Comparison of ENCODE assay signal across 12 mouse cellular contexts in genomic region chr4:94554955-94555494, GRCm38 (mm10). TPM values are rescaled to one million over a fixed set of nuclear protein-coding genes. Genes with fewer than 3 reads are reported as not detected.
DNase-seq lines count a peak whose midpoint lies in the region; ATAC-seq and TF ChIP-seq lines count a peak whose summit lies in the region.
"Had no signal": no experiment of that assay in that cellular context is flagged by ENCODE, and none has a peak within 500 bp of the region (broad histone marks: within the 10 kb centered on the region; RNA-seq: fewer than 3 reads in every experiment).

No protein-coding gene starts in this region.

- no peak overlapping the region for H3K27ac ChIP-seq in kidney, embryonic 16.5 days (ENCODE audit: low read length)
- H3K27ac ChIP-seq in hindbrain, postnatal 0 days: no peak overlapping the region
- H3K27ac ChIP-seq in midbrain, embryonic 16.5 days (ENCODE audit: low read length): no peak overlapping the region

- no peak for DNase-seq in kidney, adult 18-20 months
- peak; percentile 12 for DNase-seq in c-Kit-negative CD71-positive TER-119-positive erythroid progenitor cells, embryonic 14.5 days (ENCODE audit: low read depth, low spot score)
- DNase-seq in hindbrain, postnatal 0 days (ENCODE audit: low spot score): no peak
- DNase-seq in frontal cortex, postnatal 25 days (ENCODE audit: low spot score in 2 of 2): no peak
- DNase-seq in adrenal gland, postnatal 36 days: no peak
- DNase-seq in spleen, postnatal 10 days (ENCODE audit: low spot score in 2 of 2): no peak
- DNase-seq: cerebellum, postnatal 25 days; thymus, postnatal 25 days had no signal

- H3K4me1 ChIP-seq in kidney, embryonic 16.5 days (ENCODE audit: insufficient read depth, low read length): peaks cover 14% of the 10 kb centered on the region
- peaks cover 3% of the 10 kb centered on the region; the same call in 1 of the 2 replicates for H3K4me1 ChIP-seq in hindbrain, postnatal 0 days (ENCODE audit: insufficient read depth, low read length)
- H3K4me1 ChIP-seq in midbrain, embryonic 16.5 days (ENCODE audit: control insufficient read depth, insufficient read depth, low read length): peaks cover 16% of the 10 kb centered on the region

- H3K9me3 ChIP-seq in kidney, embryonic 16.5 days (ENCODE audit: low read length): no peaks in the 10 kb centered on the region
- no peaks in the 10 kb centered on the region for H3K9me3 ChIP-seq in hindbrain, postnatal 0 days (ENCODE audit: low read length)
- H3K9me3 ChIP-seq in midbrain, embryonic 16.5 days (replicated peaks; ENCODE audit: control insufficient read depth, low read length, poor library complexity, severe bottlenecking): no peaks in the 10 kb centered on the region

- no peak overlapping the region; the same call in 1 of the 2 replicates for H3K4me3 ChIP-seq in kidney, embryonic 16.5 days (ENCODE audit: low read length)
- H3K4me3 ChIP-seq in hindbrain, postnatal 0 days (ENCODE audit: low read length): no peak overlapping the region
- no peak overlapping the region for H3K4me3 ChIP-seq in midbrain, embryonic 16.5 days (ENCODE audit: low read depth, low read length)

- WGBS in kidney, embryonic 16.5 days: 90% methylated on average over 5 of the region's 5 CpGs
- 95% methylated on average over 5 of the region's 5 CpGs for WGBS in hindbrain, postnatal 0 days
- 90% methylated on average over 5 of the region's 5 CpGs for WGBS in midbrain, embryonic 16.5 days

- no peak for ATAC-seq in kidney, embryonic 16.5 days (ENCODE audit: low FRiP score, low TSS enrichment)
- ATAC-seq in hindbrain, postnatal 0 days: no peak
- ATAC-seq in midbrain, embryonic 16.5 days: no peak

- peak overlapping the region; percentile 86; the same call in 1 of the 2 replicates for H3K4me2 ChIP-seq in kidney, embryonic 16.5 days (replicated peaks; ENCODE audit: low read depth, low read length)
- H3K4me2 ChIP-seq in hindbrain, postnatal 0 days (ENCODE audit: low read depth, low read length): peak overlapping the region; percentile 71
- peak overlapping the region; percentile 86 for H3K4me2 ChIP-seq in midbrain, embryonic 16.5 days (ENCODE audit: low read length)

- H3K9ac ChIP-seq in kidney, embryonic 16.5 days (replicated peaks; ENCODE audit: low read length): no peak overlapping the region
- no peak overlapping the region for H3K9ac ChIP-seq in hindbrain, postnatal 0 days (replicated peaks; ENCODE audit: low read length)
- H3K9ac ChIP-seq in midbrain, embryonic 16.5 days (ENCODE audit: low read depth, low read length): no peak overlapping the region

- H3K36me3 ChIP-seq in kidney, embryonic 16.5 days (ENCODE audit: insufficient read depth, low read length): no peaks in the 10 kb centered on the region
- no peaks in the 10 kb centered on the region for H3K36me3 ChIP-seq in hindbrain, postnatal 0 days (ENCODE audit: insufficient read depth, low read length)
- no peaks in the 10 kb centered on the region for H3K36me3 ChIP-seq in midbrain, embryonic 16.5 days (ENCODE audit: control insufficient read depth, insufficient read depth, low read length)

- no peaks in the 10 kb centered on the region for H3K27me3 ChIP-seq in kidney, embryonic 16.5 days (ENCODE audit: insufficient read depth, low read length)
- H3K27me3 ChIP-seq in hindbrain, postnatal 0 days (ENCODE audit: insufficient read depth, low read length): no peaks in the 10 kb centered on the region
- H3K27me3 ChIP-seq in midbrain, embryonic 16.5 days (ENCODE audit: control insufficient read depth, insufficient read depth, low read depth, low read length): no peaks in the 10 kb centered on the region

- no peak for TF ChIP-seq CTCF in hindbrain, postnatal 0 days (IDR thresholded peaks at IDR 0.05; ENCODE audit: low read depth)

RNA-seq across cellular contexts. Expression of gene Gm10306, which starts 1.3 kb away (rescaled TPM):
- not detected in 2 replicates for polyA plus RNA-seq in kidney, embryonic 16.5 days (2015; fragmentation: Nextera tagmentation; extraction: Ambion mirVana)
- total RNA-seq in hindbrain, postnatal 0 days (2014; rRNA removed): not detected in 2 replicates
- 0.45 TPM in 1 of 2 replicates, not detected in the other for polyA plus RNA-seq in hindbrain, postnatal 0 days (2015; fragmentation: Nextera tagmentation; extraction: Ambion mirVana)
- polyA plus RNA-seq in midbrain, embryonic 16.5 days (2015; fragmentation: Nextera tagmentation; extraction: Ambion mirVana): 0.45 TPM in 1 of 2 replicates, not detected in the other
- total RNA-seq in adrenal gland, postnatal 36 days (2021): not detected
- total RNA-seq: left cerebral cortex, adult 8-10 months; neutrophil, adult 5-6 weeks had no signal

RNA-seq across cellular contexts. Expression of gene Caap1, which starts 1.6 kb away (rescaled TPM):
- 16.5 and 19.6 TPM in 2 replicates for polyA plus RNA-seq in kidney, embryonic 16.5 days (2015; fragmentation: Nextera tagmentation; extraction: Ambion mirVana)
- total RNA-seq in hindbrain, postnatal 0 days (2014; rRNA removed): 8.5 and 9.4 TPM in 2 replicates
- 10.3 and 11.0 TPM in 2 replicates for polyA plus RNA-seq in hindbrain, postnatal 0 days (2015; fragmentation: Nextera tagmentation; extraction: Ambion mirVana)
- polyA plus RNA-seq in midbrain, embryonic 16.5 days (2015; fragmentation: Nextera tagmentation; extraction: Ambion mirVana): 15.6 and 18.1 TPM in 2 replicates
- total RNA-seq in adrenal gland, postnatal 36 days (2021): 10 to 100 TPM in 1 of 2 experiments, 1 to 10 TPM in 1; 9.8 to 10.7 TPM

RNA-seq across cellular contexts. Expression of gene Plaa, which starts 48.0 kb away (rescaled TPM):
- polyA plus RNA-seq in kidney, embryonic 16.5 days (2015; fragmentation: Nextera tagmentation; extraction: Ambion mirVana): 70.9 and 73.9 TPM in 2 replicates
- 57.7 and 64.7 TPM in 2 replicates for total RNA-seq in hindbrain, postnatal 0 days (2014; rRNA removed)
- polyA plus RNA-seq in hindbrain, postnatal 0 days (2015; fragmentation: Nextera tagmentation; extraction: Ambion mirVana): 64.7 and 70.0 TPM in 2 replicates
- polyA plus RNA-seq in midbrain, embryonic 16.5 days (2015; fragmentation: Nextera tagmentation; extraction: Ambion mirVana): 68.5 and 77.3 TPM in 2 replicates
- 10 to 100 TPM; 65.9 to 68.6 TPM for total RNA-seq in adrenal gland, postnatal 36 days (2021)

RNA-seq across cellular contexts. Expression of gene Ift74, which starts 59.3 kb away (rescaled TPM):
- polyA plus RNA-seq in kidney, embryonic 16.5 days (2015; fragmentation: Nextera tagmentation; extraction: Ambion mirVana): 37.2 and 39.6 TPM in 2 replicates
- total RNA-seq in hindbrain, postnatal 0 days (2014; rRNA removed): 5.2 and 6.6 TPM in 2 replicates
- 30.1 and 35.0 TPM in 2 replicates for polyA plus RNA-seq in hindbrain, postnatal 0 days (2015; fragmentation: Nextera tagmentation; extraction: Ambion mirVana)
- polyA plus RNA-seq in midbrain, embryonic 16.5 days (2015; fragmentation: Nextera tagmentation; extraction: Ambion mirVana): 23.2 and 26.5 TPM in 2 replicates
- total RNA-seq in adrenal gland, postnatal 36 days (2021): 10 to 100 TPM; 15.7 to 17.6 TPM
